Mouse (Mus musculus) small intestine, adult 2 months (tissue): Measurements from ENCODE around the gene Slc12a5. TPM values are rescaled to one million over a fixed set of nuclear protein-coding genes. Genes with fewer than 3 reads are reported as not detected.

Experiments used
- H3K27ac ChIP-seq: fragments of 200-500 bp; 2 replicates; pipeline ENCODE4 v1.5.1; 2012; ENCODE audit warnings: low read depth, low read length, control low read depth, inconsistent platforms; ENCODE audit not compliant: insufficient read depth
- H3K27me3 ChIP-seq: fragments of 200-500 bp; 2 replicates; pipeline ENCODE4 v1.6.1; 2012; ENCODE audit warnings: mild to moderate bottlenecking, moderate library complexity, low read length, inconsistent platforms; ENCODE audit not compliant: control insufficient read depth, insufficient read depth
- H3K36me3 ChIP-seq: fragments of 200-500 bp; 2 replicates; pipeline ENCODE4 v1.6.1; 2012; ENCODE audit warnings: mild to moderate bottlenecking, low read length, control low read depth, inconsistent platforms; ENCODE audit not compliant: control insufficient read depth, insufficient read depth
- H3K4me1 ChIP-seq: fragments of 200-500 bp; 2 replicates; pipeline ENCODE4 v1.6.1; 2012; ENCODE audit warnings: low read length, inconsistent platforms, mixed read lengths; ENCODE audit not compliant: control insufficient read depth, insufficient read depth, insufficient read length
- H3K4me3 ChIP-seq: fragments of 200-500 bp; 2 replicates; pipeline ENCODE4 v1.5.1; 2012; ENCODE audit warnings: low read depth, mild to moderate bottlenecking, control low read depth, inconsistent platforms, low read length, moderate library complexity
- CTCF ChIP-seq: fragments of 200-500 bp; IDR thresholded peaks from 2 replicates; pipeline ENCODE4 v1.5.1; 2012; ENCODE audit warnings: low read depth, mild to moderate bottlenecking, control low read depth, inconsistent platforms, low read length, moderate library complexity, mixed read lengths; ENCODE audit not compliant: insufficient replicate concordance, insufficient read length; ENCODE audit errors: extremely low read depth
- POLR2A ChIP-seq: fragments of 200-500 bp; IDR thresholded peaks from 2 replicates; pipeline ENCODE4 v1.6.1; 2012; ENCODE audit warnings: low read depth, mild to moderate bottlenecking, control low read depth, inconsistent platforms, low read length, moderate library complexity
- WGBS: fragments of 180-500 bp; shearing (Covaris S2); methylation state at CpG from one replicate; pipeline ENCODE4 v1.1.7; 2018; 5-methylcytosine and 5-hydroxymethylcytosine counted together
- polyA plus RNA-seq: library from polyadenylated mRNA; depleted of rRNA; stranded (reverse); fragments of >200 nt; gene quantifications from 2 replicates; pipeline ENCODE4 v1.2.3, GENCODE M21; 2012

Slc12a5 gene
- polyA plus RNA-seq, 1 experiment, result 0.60 TPM

DNA sequence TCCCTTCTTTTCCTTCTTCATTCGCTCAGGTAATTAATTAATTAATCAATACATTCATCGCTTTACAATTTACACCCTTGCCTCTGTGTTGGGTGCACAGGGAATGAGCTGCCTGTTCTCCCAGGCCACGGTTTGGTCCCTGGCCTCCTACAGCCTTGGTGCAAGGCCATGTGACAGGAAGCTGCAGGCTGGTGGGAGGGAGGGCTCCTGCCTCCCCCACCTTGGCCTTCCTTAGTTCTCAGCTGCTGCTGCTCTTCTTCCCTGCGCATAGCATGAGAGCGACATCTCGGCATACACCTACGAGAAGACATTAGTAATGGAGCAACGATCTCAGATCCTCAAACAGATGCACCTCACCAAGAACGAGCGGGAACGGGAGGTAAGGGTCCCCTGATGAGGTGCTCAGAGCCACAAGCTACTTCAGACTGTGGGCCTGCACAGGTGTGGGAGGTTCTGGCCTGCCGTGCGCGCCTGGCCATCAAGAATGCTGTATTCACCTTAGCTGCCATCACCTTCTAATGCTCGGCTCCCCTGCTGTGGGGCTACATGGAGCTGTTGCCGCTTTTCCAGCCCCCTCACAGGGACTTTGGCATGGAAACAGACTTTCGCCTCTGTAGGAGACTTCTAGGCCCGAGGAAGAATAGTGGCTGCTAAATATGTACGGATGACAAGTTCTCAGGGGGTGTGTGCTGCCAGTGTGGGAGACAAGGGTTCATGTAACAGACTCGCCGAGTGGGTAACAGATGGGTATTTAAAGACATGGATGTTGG lies 34.2 kb downstream of the Slc12a5 start:
- H3K4me3 ChIP-seq, result no peak overlapping the region
- H3K4me1 ChIP-seq, result peaks cover 6% of the 10 kb centered on the region
- TF ChIP-seq CTCF (no peak), POLR2A (no peak)
- no peak overlapping the region for H3K27ac ChIP-seq
- 0 out of 2 replicates have a peak, but pooled peaks cover 7% of the 10 kb centered on the region for H3K27me3 ChIP-seq
- 0 out of 2 replicates have a peak, but pooled peaks cover 2% of the 10 kb centered on the region for H3K36me3 ChIP-seq
- 53% methylated on average over 21 of the region's 21 CpGs for WGBS

DNA sequence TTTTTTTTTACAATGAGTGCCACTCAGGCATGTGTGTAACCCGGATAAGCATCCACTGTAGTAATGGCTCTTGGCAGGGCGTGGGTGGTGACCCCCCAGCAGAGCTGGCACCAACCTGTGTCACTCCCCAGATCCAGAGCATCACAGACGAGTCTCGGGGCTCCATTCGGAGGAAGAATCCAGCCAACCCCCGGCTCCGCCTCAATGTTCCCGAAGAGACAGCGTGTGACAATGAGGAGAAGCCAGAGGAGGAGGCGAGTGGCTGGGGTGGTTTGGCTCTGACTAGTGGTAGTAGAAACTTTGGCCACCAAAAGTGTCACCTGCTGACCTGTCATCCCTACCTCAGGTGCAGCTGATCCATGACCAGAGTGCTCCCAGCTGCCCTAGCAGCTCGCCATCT lies 35.4 kb downstream of the Slc12a5 start:
- peaks cover 9% of the 10 kb centered on the region for H3K36me3 ChIP-seq
- H3K27ac ChIP-seq, result no peak overlapping the region
- 67% methylated on average over 11 of the region's 11 CpGs for WGBS
- no peak overlapping the region for H3K4me3 ChIP-seq
- H3K4me1 ChIP-seq, result peaks cover 6% of the 10 kb centered on the region
- no peak for TF ChIP-seq POLR2A
- TF ChIP-seq CTCF, result no peak
- H3K27me3 ChIP-seq, result 0 out of 2 replicates have a peak, but pooled peaks cover 7% of the 10 kb centered on the region

DNA sequence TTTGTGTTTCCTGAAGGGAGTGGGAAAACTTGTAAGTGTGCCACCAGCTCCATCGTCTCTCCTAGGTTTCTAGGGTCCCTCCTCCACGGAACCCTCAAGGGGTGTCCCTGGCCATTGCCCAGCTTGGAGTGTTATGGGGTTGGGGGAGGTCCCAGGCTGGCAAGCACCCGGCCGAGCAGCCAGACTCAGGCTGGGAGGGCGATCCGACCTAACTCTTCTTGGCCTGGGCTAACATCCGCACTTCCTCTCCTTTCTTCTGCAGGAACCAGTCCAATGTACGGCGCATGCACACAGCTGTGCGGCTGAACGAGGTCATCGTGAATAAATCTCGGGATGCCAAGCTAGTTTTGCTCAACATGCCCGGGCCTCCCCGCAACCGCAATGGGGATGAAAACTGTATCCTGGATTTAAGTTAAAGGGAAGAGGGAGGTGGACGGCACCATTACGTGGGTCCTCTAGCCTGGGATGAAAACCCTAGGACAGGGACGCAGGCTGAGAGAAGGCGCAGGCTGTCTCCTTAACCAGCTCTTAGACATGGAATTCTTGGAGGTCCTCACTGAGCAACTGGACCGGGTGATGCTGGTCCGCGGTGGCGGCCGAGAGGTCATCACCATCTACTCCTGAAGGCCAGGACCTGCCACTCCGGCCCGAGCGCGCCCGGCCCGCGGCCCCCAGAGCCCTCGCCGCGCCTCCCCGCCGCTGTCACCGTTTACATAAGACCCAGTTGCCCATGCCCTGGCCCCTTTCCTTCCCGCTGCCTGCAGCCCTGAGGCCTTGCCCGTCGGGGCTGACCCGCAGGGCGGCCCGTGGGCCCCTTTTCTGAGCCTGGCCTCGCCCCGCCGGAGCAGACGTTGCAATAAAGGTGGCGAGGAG lies 36.5 kb downstream of the Slc12a5 start:
- H3K36me3 ChIP-seq, result peaks cover 20% of the 10 kb centered on the region
- WGBS, result 13% methylated on average over 49 of the region's 49 CpGs
- TF ChIP-seq CTCF (no peak), POLR2A (no peak)
- H3K27ac ChIP-seq, result no peak overlapping the region
- peaks cover 6% of the 10 kb centered on the region for H3K4me1 ChIP-seq
- H3K4me3 ChIP-seq, result peak overlapping the region; percentile 44; the same call in 1 of the 2 replicates
- H3K27me3 ChIP-seq, result 0 out of 2 replicates have a peak, but pooled peaks cover 7% of the 10 kb centered on the region

DNA sequence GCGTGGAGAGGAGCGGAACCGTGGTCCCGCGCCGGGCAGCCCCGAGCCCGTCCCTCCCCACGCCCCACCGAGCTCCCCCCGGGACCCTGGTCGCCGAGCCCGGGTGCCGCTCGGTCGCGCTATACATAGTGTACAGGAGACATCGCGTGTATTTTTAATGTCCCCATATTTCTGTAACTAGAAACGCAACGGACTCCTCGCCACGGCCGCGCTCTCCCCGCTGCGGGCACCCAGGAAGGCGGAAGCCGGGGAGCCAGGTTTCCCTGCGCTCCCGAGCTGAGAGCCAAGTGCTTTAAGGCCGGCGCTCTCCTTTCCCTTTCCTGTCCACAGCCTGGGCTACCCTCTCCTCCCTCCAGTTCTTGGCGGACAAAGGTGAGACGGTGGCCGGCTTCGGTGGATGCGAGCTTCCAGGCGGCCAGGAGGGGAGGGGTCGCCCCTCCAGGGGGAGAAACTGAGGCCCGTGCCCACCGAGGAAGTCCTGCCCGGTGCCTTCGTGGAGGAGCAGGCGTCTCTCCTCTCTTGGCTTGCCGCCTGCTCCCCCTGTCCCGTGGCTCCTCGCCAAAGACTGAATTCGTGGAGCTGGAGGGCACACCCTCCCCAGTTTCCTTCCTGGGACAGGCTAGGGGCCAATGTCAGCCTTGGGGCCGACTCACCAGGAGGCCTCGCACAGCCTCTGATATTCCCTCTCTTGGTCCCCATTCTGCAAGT lies 37.3 kb downstream of the Slc12a5 start:
- H3K4me3 ChIP-seq, result peak overlapping the region; percentile 44

DNA sequence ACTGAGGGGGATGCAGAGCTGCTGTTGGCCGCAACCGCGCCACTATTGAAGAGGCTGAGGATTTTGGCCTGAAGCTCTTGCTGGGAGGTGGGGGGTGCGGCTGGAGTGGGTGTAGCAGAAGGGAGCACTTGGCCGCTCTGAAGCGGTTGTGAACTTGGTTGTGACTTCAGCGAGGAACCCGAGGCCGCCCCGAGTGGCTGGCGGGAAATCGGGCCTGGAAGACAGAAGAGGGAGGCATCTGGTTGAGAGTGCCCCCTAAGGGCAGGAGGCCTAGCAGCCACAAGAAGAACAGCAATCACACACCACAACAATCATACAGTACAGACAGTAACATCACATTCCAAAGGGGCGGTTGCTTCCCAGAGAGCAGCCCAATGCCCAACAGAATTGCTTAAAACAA lies 41.4 kb downstream of the Slc12a5 start:
- 92% methylated on average over 13 of the region's 13 CpGs for WGBS
- Histone ChIP-seq H3K27ac (no peak overlapping the region), H3K27me3 (0 out of 2 replicates have a peak, but pooled peaks cover 7% of the 10 kb centered on the region), H3K4me1 (peaks cover 6% of the 10 kb centered on the region), H3K4me3 (no peak overlapping the region), H3K36me3 (peaks cover 51% of the 10 kb centered on the region)
- TF ChIP-seq CTCF, result no peak

More for the DNA sequence above, 37.3 kb downstream of the Slc12a5 start:
- peaks cover 25% of the 10 kb centered on the region for H3K36me3 ChIP-seq
- 1% methylated on average over 52 of the region's 52 CpGs for WGBS
- H3K4me1 ChIP-seq, result peaks cover 6% of the 10 kb centered on the region
- H3K27ac ChIP-seq, result no peak overlapping the region
- H3K27me3 ChIP-seq, result 0 out of 2 replicates have a peak, but pooled peaks cover 7% of the 10 kb centered on the region
- TF ChIP-seq CTCF (no peak), POLR2A (no peak)

DNA sequence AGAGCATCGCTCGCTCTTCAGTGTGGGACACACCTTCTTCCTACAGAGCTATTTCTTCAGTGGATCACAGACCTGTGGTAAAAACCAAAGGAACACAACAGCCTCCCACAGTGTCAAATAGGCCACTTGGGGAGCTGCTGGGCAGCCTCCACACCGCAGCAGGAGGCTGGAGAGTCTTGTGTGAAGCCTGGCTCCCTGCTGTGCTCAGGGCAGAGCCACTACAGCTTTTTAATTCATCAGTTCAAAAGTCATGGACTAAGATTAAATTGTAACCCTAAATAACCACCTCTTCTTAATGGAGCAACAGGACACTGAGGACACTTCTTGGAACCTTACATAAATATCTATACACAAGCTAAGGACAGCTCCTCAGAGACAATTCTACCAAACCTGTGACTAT lies 42.5 kb downstream of the Slc12a5 start:
- H3K27me3 ChIP-seq, result no peaks in the 10 kb centered on the region
- H3K36me3 ChIP-seq, result peaks cover 62% of the 10 kb centered on the region
- H3K4me3 ChIP-seq, result no peak overlapping the region
- TF ChIP-seq CTCF (no peak), POLR2A (no peak)
- H3K27ac ChIP-seq, result no peak overlapping the region
- 90% methylated on average over 3 of the region's 3 CpGs for WGBS
- H3K4me1 ChIP-seq, result peaks cover 2% of the 10 kb centered on the region
